Mouse (Mus musculus) adipose tissue, adult 10 weeks (tissue): ENCODE results near the gene 2010003K11Rik. TPM values are rescaled to one million over a fixed set of nuclear protein-coding genes. Genes with fewer than 3 reads are reported as not detected.

Experiments
- polyA plus RNA-seq: library from polyadenylated mRNA; stranded (reverse); fragments of 350-450 nt; fragmentation: Illumina TruSeq; extraction: RNeasy Lipid Tissue Mini Kit (QIAGEN cat#74804); gene quantifications from one replicate; pipeline ENCODE4 v1.2.3, GENCODE M21; 2014; ENCODE audit warnings: low read depth, low replicate concordance

Gene 2010003K11Rik
- 6.0 TPM for polyA plus RNA-seq

GRCm38 (mm10) chr19:4498062-4498933 lies at the start of gene 2010003K11Rik:
2010003K11Rik (minus strand) TSS chr19:4498583.

GRCm38 (mm10) chr19:4509986-4510963 lies 11.9 kb upstream of the 2010003K11Rik start, which contains the start of gene Pcx:
Pcx (plus strand) TSS chr19:4510472.

GRCm38 (mm10) chr19:4477345-4478189 lies 20.8 kb downstream of the 2010003K11Rik start, which contains the start of gene Syt12:
Syt12 (minus strand) TSS chr19:4477447.

Other genes with a start within 250 kb of the 2010003K11Rik start
- gene Ssh3, start 229.4 kb downstream of the 2010003K11Rik start, polyA plus RNA-seq: 50.4 TPM
- 7.7 TPM for gene Ankrd13d, start 215.4 kb downstream of the 2010003K11Rik start, polyA plus RNA-seq
- 58.8 TPM for gene Grk2, start 192.4 kb downstream of the 2010003K11Rik start, polyA plus RNA-seq
- gene Kdm2a, start 100.3 kb downstream of the 2010003K11Rik start, polyA plus RNA-seq: 60.1 TPM
- gene Rhod, start 59.2 kb downstream of the 2010003K11Rik start, polyA plus RNA-seq: 12.3 TPM
- gene Syt12, start 21.1 kb downstream of the 2010003K11Rik start, polyA plus RNA-seq: 33.1 TPM
- 234 TPM for gene Pcx, start 11.9 kb upstream of the 2010003K11Rik start, polyA plus RNA-seq
- gene Lrfn4, start 117.1 kb upstream of the 2010003K11Rik start, polyA plus RNA-seq: 6.9 TPM
- gene Rce1, start 127.1 kb upstream of the 2010003K11Rik start, polyA plus RNA-seq: 27.8 TPM
- gene Gm960, start 200.1 kb upstream of the 2010003K11Rik start, polyA plus RNA-seq: 1.4 TPM
- gene Sptbn2, start 212.6 kb upstream of the 2010003K11Rik start, polyA plus RNA-seq: 5.0 TPM